Mouse (Mus musculus) retina, embryonic 14.5 days (tissue): Measurements from ENCODE around the gene Aacs.
A peak's percentile ranks its signal among the peaks of the same experiment; 100 is the strongest.
"Not testable (repeated sequence)": the region's sequence is repeated elsewhere in the genome, so short reads cannot be mapped to it uniquely, and the experiment has no call there.

Source experiments
- DNase-seq: peaks from one replicate; pipeline ENCODE4 v3.0.0-alpha.2; 2015; ENCODE audit warnings: low spot score

The Aacs gene

GRCm38 (mm10) chr5:125475601-125476285, at the start of gene Aacs:
Aacs (plus strand) TSS chr5:125475814.
- peak; percentile 96 for DNase-seq

- DNase-seq: no peak
These were observed 49.3 kb upstream of the Aacs start for GRCm38 (mm10) chr5:125426343-125426742.

- not testable (repeated sequence) for DNase-seq
These were observed 43.3 kb upstream of the Aacs start for GRCm38 (mm10) chr5:125432324-125432723.

- DNase-seq: peak; percentile 98
These were observed 41.7 kb upstream of the Aacs start, which contains the start of gene Dhx37 for GRCm38 (mm10) chr5:125433793-125434337. Dhx37 (minus strand) TSS chr5:125434121.

GRCm38 (mm10) chr5:125434347-125434746, 41.3 kb upstream of the Aacs start:
- not testable (repeated sequence) for DNase-seq

GRCm38 (mm10) chr5:125440583-125441233, 34.9 kb upstream of the Aacs start:
- DNase-seq: peak; percentile 43

GRCm38 (mm10) chr5:125441234-125442114, 34.1 kb upstream of the Aacs start, which contains the start of gene Bri3bp:
Bri3bp (plus strand) TSS chr5:125441568.
- peak; percentile 84 for DNase-seq

- peak; percentile 6 for DNase-seq
These were observed 33.2 kb upstream of the Aacs start for GRCm38 (mm10) chr5:125442136-125442995.

GRCm38 (mm10) chr5:125443335-125443734, 32.3 kb upstream of the Aacs start:
- no peak for DNase-seq

- DNase-seq: no peak
These were observed 31.7 kb upstream of the Aacs start for GRCm38 (mm10) chr5:125443915-125444314.

GRCm38 (mm10) chr5:125444554-125444953, 31.1 kb upstream of the Aacs start:
- no peak for DNase-seq

- DNase-seq: no peak
These were observed 29.3 kb upstream of the Aacs start for GRCm38 (mm10) chr5:125446344-125446743.

- DNase-seq: no peak
These were observed 27.6 kb upstream of the Aacs start for GRCm38 (mm10) chr5:125448026-125448425.

GRCm38 (mm10) chr5:125448631-125449030, 27.0 kb upstream of the Aacs start:
- no peak for DNase-seq

GRCm38 (mm10) chr5:125449306-125449705, 26.3 kb upstream of the Aacs start:
- no peak for DNase-seq

GRCm38 (mm10) chr5:125452573-125452972, 23.0 kb upstream of the Aacs start:
- no peak for DNase-seq

GRCm38 (mm10) chr5:125456100-125456499, 19.5 kb upstream of the Aacs start:
- DNase-seq: no peak

- DNase-seq: no peak
These were observed 18.1 kb upstream of the Aacs start for GRCm38 (mm10) chr5:125457538-125457937.

- no peak for DNase-seq
These were observed 15.0 kb upstream of the Aacs start for GRCm38 (mm10) chr5:125460574-125460973.

GRCm38 (mm10) chr5:125461868-125462445, 13.7 kb upstream of the Aacs start:
- peak; percentile 54 for DNase-seq

- no peak for DNase-seq
These were observed 10.4 kb upstream of the Aacs start for GRCm38 (mm10) chr5:125465192-125465591.
